Mouse (Mus musculus): Measurements from ENCODE around the gene Pcbd2. TPM values are rescaled to one million over a fixed set of nuclear protein-coding genes. Genes with fewer than 3 reads are reported as not detected.

The Pcbd2 gene
- polyA plus RNA-seq, 1 experiment = 32.2 TPM

GRCm38 (mm10) chr13:55814834-55815233 lies 87.7 kb downstream of the Pcbd2 start:
- Histone ChIP-seq H3K4me3 (ENCODE audit: insufficient read depth, low read length) (no peak overlapping the region), H3K4me1 (ENCODE audit: control insufficient read depth, insufficient read depth, low read length) (no peaks in the 10 kb centered on the region), H3K27ac (ENCODE audit: insufficient read depth, low read length) (no peak overlapping the region)
- TF ChIP-seq POLR2A (IDR thresholded peaks at IDR 0.05; ENCODE audit: extremely low read depth, insufficient read depth, low read length) (no peak), CTCF (IDR thresholded peaks at IDR 0.05; ENCODE audit: extremely low read depth, insufficient read depth, low read length) (no peak)

DNA sequence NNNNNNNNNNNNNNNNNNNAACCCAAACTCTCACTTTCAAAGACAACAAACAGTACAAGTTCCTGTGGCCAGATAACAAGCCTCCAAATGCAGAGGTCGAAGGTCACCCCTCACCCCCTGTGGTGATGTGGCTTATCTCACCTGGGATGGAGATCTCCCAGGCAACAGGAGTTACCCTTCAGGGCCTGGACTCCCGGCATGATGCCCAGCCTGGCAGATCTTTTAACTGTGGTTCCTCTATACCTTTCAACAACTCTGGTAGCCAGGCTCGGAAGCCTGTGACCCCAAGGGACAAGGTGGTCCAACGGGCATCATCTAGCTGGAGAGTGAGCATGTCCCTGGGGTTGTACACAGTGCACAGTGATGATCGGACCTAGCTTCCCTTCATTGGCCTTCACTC lies 95.3 kb downstream of the Pcbd2 start:
- H3K4me1 ChIP-seq (ENCODE audit: control insufficient read depth, insufficient read depth, low read length) = no peaks in the 10 kb centered on the region
- no peak overlapping the region for H3K27ac ChIP-seq (ENCODE audit: insufficient read depth, low read length)
- no peak for TF ChIP-seq CTCF (IDR thresholded peaks at IDR 0.05; ENCODE audit: extremely low read depth, insufficient read depth, low read length)
- TF ChIP-seq POLR2A (IDR thresholded peaks at IDR 0.05; ENCODE audit: extremely low read depth, insufficient read depth, low read length) = no peak
- H3K4me3 ChIP-seq (ENCODE audit: insufficient read depth, low read length) = no peak overlapping the region

- Histone ChIP-seq H3K27ac (ENCODE audit: insufficient read depth, low read length) (no peak overlapping the region), H3K4me3 (ENCODE audit: insufficient read depth, low read length) (no peak overlapping the region)
- TF ChIP-seq CTCF (IDR thresholded peaks at IDR 0.05; ENCODE audit: extremely low read depth, insufficient read depth, low read length) (no peak), POLR2A (IDR thresholded peaks at IDR 0.05; ENCODE audit: extremely low read depth, insufficient read depth, low read length) (no peak)
These were observed 97.2 kb downstream of the Pcbd2 start for GRCm38 (mm10) chr13:55824151-55824945.

GRCm38 (mm10) chr13:55825245-55825681 lies 98.1 kb downstream of the Pcbd2 start:
- Histone ChIP-seq H3K27ac (ENCODE audit: insufficient read depth, low read length) (no peak overlapping the region), H3K4me1 (ENCODE audit: control insufficient read depth, insufficient read depth, low read length) (no peaks in the 10 kb centered on the region), H3K4me3 (ENCODE audit: insufficient read depth, low read length) (no peak overlapping the region)
- TF ChIP-seq POLR2A (IDR thresholded peaks at IDR 0.05; ENCODE audit: extremely low read depth, insufficient read depth, low read length) = no peak
- no peak for TF ChIP-seq CTCF (IDR thresholded peaks at IDR 0.05; ENCODE audit: extremely low read depth, insufficient read depth, low read length)

More at GRCm38 (mm10) chr13:55824151-55824945, 97.2 kb downstream of the Pcbd2 start:
- no peaks in the 10 kb centered on the region for H3K4me1 ChIP-seq (ENCODE audit: control insufficient read depth, insufficient read depth, low read length)

DNA sequence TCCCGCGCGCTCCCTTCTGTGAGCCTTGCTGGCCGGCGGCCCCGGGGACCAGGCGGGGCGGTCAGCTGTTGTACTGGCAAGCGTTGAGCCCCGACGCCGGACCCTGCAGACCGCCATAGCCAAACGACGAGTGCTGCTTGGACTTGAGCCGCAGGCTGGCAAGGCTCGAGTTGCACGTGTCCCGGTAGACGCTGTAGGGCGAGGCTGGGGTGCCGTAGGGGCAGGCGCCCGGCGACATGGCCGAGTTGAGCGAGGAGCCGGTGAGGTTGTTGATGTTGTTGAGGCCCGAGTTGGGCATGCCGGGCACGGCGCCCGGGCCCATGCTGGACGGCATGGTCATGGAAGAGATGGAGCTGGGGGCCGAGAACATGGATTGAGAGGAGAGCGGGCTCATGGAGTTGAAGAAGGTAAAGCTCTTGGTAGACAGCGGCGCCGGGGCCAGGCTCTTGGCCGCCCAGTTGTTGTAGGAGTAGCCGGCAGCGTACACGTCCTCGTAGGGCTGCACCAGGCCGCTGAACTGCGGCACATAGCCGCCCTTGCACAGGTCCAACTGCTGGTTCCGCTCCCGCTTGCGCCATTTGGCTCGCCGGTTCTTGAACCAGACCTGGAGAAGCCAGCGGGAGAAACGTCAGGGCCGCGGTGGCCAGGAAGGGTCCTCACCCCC lies 99.0 kb downstream of the Pcbd2 start:
- Histone ChIP-seq H3K27ac (ENCODE audit: insufficient read depth, low read length) (no peak overlapping the region), H3K4me1 (ENCODE audit: control insufficient read depth, insufficient read depth, low read length) (no peaks in the 10 kb centered on the region), H3K4me3 (ENCODE audit: insufficient read depth, low read length) (no peak overlapping the region)
- no peak for TF ChIP-seq CTCF (IDR thresholded peaks at IDR 0.05; ENCODE audit: extremely low read depth, insufficient read depth, low read length)
- no peak for TF ChIP-seq POLR2A (IDR thresholded peaks at IDR 0.05; ENCODE audit: extremely low read depth, insufficient read depth, low read length)

Other genes with a start within 250 kb of the Pcbd2 start
- gene Dbn1, start 239.3 kb upstream of the Pcbd2 start, polyA plus RNA-seq (2012; rRNA removed) = 336 and 368 TPM in 2 replicates
- 168 and 171 TPM in 2 replicates for gene Pdlim7, start 213.7 kb upstream of the Pcbd2 start, polyA plus RNA-seq (2012; rRNA removed)
- 15.6 and 16.8 TPM in 2 replicates for gene Dok3, start 198.1 kb upstream of the Pcbd2 start, polyA plus RNA-seq (2012; rRNA removed)
- 81.1 and 87.4 TPM in 2 replicates for gene Ddx41, start 190.7 kb upstream of the Pcbd2 start, polyA plus RNA-seq (2012; rRNA removed)
- gene Fam193b, start 156.2 kb upstream of the Pcbd2 start, polyA plus RNA-seq (2012; rRNA removed) = 138 and 157 TPM in 2 replicates
- gene Tmed9, start 153.6 kb upstream of the Pcbd2 start, polyA plus RNA-seq (2012; rRNA removed) = 111 and 125 TPM in 2 replicates
- 30.8 and 31.1 TPM in 2 replicates for gene B4galt7, start 127.5 kb upstream of the Pcbd2 start, polyA plus RNA-seq (2012; rRNA removed)
- 67.2 and 73.7 TPM in 2 replicates for gene Caml, start 104.4 kb upstream of the Pcbd2 start, polyA plus RNA-seq (2012; rRNA removed)
- gene Ddx46, start 92.3 kb upstream of the Pcbd2 start, polyA plus RNA-seq (2012; rRNA removed) = 44.5 and 48.3 TPM in 2 replicates
- 62.5 and 65.3 TPM in 2 replicates for gene B230219D22Rik, start 34.2 kb upstream of the Pcbd2 start, polyA plus RNA-seq (2012; rRNA removed)
- gene Txndc15, start 12.7 kb upstream of the Pcbd2 start, polyA plus RNA-seq (2012; rRNA removed) = 63.9 and 66.4 TPM in 2 replicates
- 0.38 and 0.44 TPM in 2 replicates for gene Catsper3, start 57.2 kb downstream of the Pcbd2 start, polyA plus RNA-seq (2012; rRNA removed)
- gene Pitx1, start 108.8 kb downstream of the Pcbd2 start, polyA plus RNA-seq (2012; rRNA removed) = not detected in 2 replicates